Mouse (Mus musculus): ENCODE results near the gene Vmn1r148. TPM values are rescaled to one million over a fixed set of nuclear protein-coding genes. Genes with fewer than 3 reads are reported as not detected.
"Not testable (repeated sequence)": the region's sequence is repeated elsewhere in the genome, so short reads cannot be mapped to it uniquely, and the experiment has no call there.

The Vmn1r148 gene
- total RNA-seq (2022), result not detected

DNA sequence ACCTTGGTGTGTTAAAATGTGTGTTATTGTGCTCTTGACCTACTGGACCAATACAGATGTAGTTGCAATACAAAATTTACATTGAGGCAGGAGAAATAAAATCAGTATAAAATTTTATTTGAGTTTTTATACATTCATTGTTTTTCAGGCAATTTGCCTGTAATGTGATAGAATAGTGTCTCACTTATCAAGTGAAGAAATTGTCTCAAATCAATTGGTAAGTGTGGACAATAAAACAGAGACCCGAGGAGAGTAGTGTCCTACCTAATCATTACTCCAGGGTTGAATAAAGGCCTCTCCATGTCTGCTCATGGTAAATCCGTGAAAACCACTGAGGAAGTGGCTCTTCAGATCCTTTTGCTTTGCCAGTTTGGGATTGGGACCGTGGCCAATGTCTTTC, at the start of gene Vmn1r148:
Gene Vmn1r148 (plus strand): TSS at position 301 of the 400 bp plus-strand sequence.
- DNase-seq (ENCODE audit: low spot score in 2 of 2), result not testable (repeated sequence)

DNA sequence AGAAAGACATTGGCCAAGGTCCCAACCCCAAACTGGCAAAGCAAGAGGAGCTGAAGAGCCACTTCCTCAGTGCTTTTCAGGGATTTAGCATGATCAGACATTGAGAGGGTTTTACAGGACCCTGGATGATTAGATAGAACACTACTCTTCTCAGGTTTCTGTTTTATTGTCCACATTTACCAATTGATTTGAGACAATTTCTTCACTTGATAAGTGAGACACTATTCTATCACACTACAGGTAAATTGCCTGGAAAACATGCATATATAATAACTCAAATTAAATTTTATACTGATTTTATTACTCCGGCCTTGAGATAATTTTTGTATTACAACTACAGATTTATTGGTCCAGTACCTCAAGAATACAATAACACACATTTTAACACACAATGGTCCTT, 42.4 kb upstream of the Vmn1r148 start, which contains the start of gene Gm8660:
Gene Gm8660 (minus strand): TSS at position 101 of the 400 bp plus-strand sequence.
- not testable (repeated sequence) for DNase-seq (ENCODE audit: low spot score in 2 of 2)

DNA sequence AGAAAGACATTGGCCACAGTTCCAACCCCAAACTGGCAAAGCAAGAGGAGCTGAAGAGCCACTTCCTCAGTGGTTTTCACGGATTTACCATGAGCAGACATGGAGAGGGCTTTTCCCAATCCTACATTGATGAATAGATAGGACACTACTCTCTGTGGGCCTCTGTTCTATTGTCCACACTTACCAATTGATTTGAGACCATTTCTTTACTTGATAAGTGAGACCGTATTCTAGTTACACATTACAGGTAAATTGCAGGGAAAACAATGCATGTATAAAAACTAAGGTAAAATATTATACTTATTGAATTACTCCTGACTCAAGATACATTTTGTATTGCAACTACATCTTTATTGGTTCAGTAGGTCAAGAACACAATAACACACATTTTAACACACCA, 24.7 kb downstream of the Vmn1r148 start, which contains the start of gene Vmn1r149:
Gene Vmn1r149 (minus strand): TSS at position 101 of the 400 bp plus-strand sequence.
- not testable (repeated sequence) for DNase-seq (ENCODE audit: low spot score in 2 of 2)

DNA sequence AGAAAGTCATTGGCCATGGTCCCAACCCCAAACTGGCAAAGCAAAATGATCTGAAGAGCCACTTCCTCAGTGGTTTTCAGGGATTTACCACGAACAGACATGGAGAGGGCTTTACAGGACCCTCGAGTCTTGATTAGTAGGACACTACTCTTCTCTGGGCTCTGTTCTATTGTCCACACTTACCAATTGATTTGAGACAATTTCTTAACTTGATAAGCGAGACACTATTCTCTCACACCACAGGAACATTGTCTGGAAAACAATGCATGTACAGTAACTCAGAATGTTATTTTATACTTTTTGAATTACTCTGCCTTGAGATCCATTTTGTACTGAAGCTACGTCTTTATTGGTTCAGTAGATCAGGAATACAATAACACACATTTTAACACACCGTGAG, 50.6 kb downstream of the Vmn1r148 start, which contains the start of gene Gm10665:
Gene Gm10665 (minus strand): TSS at position 101 of the 400 bp plus-strand sequence.
- DNase-seq (ENCODE audit: low spot score in 2 of 2), result not testable (repeated sequence)

Other genes starting within 250 kb of the Vmn1r148 start
- gene Vmn1r142, start 249.5 kb upstream of the Vmn1r148 start, total RNA-seq (2022), result not detected
- gene Vmn1r143, start 224.2 kb upstream of the Vmn1r148 start, total RNA-seq (2022), result not detected
- not detected for gene Gm8653, start 212.3 kb upstream of the Vmn1r148 start, total RNA-seq (2022)
- gene Gm8453, start 184.1 kb upstream of the Vmn1r148 start, total RNA-seq (2022), result not detected
- not detected for gene Gm4187, start 83.9 kb upstream of the Vmn1r148 start, total RNA-seq (2022)
- not detected for gene Gm8660, start 42.5 kb upstream of the Vmn1r148 start, total RNA-seq (2022)
- gene Vmn1r149, start 24.6 kb downstream of the Vmn1r148 start, total RNA-seq (2022), result not detected
- gene Gm10665, start 50.5 kb downstream of the Vmn1r148 start, total RNA-seq (2022), result not detected
- not detected for gene Vmn1r151, start 86.1 kb downstream of the Vmn1r148 start, total RNA-seq (2022)
- not detected for gene Vmn1r152, start 109.4 kb downstream of the Vmn1r148 start, total RNA-seq (2022)
- gene Gm8677, start 121.3 kb downstream of the Vmn1r148 start, total RNA-seq (2022), result not detected
- not detected for gene Gm4201, start 151.8 kb downstream of the Vmn1r148 start, total RNA-seq (2022)
- not detected for gene Gm4565, start 174.5 kb downstream of the Vmn1r148 start, total RNA-seq (2022)
- gene Vmn1r155, start 244.4 kb downstream of the Vmn1r148 start, total RNA-seq (2022), result not detected

Data from left cerebral cortex, adult 8-10 months (tissue).